Mouse (Mus musculus) kidney, embryonic 14.5 days (tissue): ENCODE data around the gene Ephb2. TPM values are rescaled to one million over a fixed set of nuclear protein-coding genes. Genes with fewer than 3 reads are reported as not detected.

Source experiments
- ATAC-seq: fragments of 200-750 bp; cut with Nextera tagmentation; 2 replicates; pipeline ENCODE4 v1.8.0; 2017; ENCODE audit warnings: moderate number of reproducible peaks, mild to moderate bottlenecking, moderate TSS enrichment, moderate library complexity; ENCODE audit not compliant: low FRiP score, low TSS enrichment
- H3K27ac ChIP-seq: fragments of 300-500 bp; sonication (generic); 2 replicates; pipeline ENCODE4 v1.5.1; 2014; ENCODE audit warnings: low read depth, mild to moderate bottlenecking, low read length, moderate library complexity, mixed read lengths
- H3K27me3 ChIP-seq: fragments of 300-500 bp; sonication (generic); 2 replicates; pipeline ENCODE4 v1.6.1; 2014; ENCODE audit warnings: mild to moderate bottlenecking, low read length; ENCODE audit not compliant: control insufficient read depth, insufficient read depth
- H3K36me3 ChIP-seq: fragments of 300-500 bp; sonication (generic); 2 replicates; pipeline ENCODE4 v1.6.1; 2014; ENCODE audit warnings: low read length, mixed read lengths; ENCODE audit not compliant: control insufficient read depth, insufficient read depth
- H3K4me1 ChIP-seq: fragments of 300-500 bp; sonication (generic); 2 replicates; pipeline ENCODE4 v1.6.1; 2014; ENCODE audit warnings: low read length, mixed read lengths; ENCODE audit not compliant: control insufficient read depth, insufficient read depth
- H3K4me2 ChIP-seq: fragments of 300-500 bp; sonication (generic); replicated peaks from 2 replicates; pipeline ENCODE4 v1.6.1; 2014; ENCODE audit warnings: low read depth, mild to moderate bottlenecking, low read length
- H3K4me3 ChIP-seq: fragments of 300-500 bp; sonication (generic); 2 replicates; pipeline ENCODE4 v1.5.1; 2014; ENCODE audit warnings: mild to moderate bottlenecking, low read length
- H3K9ac ChIP-seq: fragments of 300-500 bp; sonication (generic); 2 replicates; pipeline ENCODE4 v1.6.1; 2014; ENCODE audit warnings: low read depth, mild to moderate bottlenecking, low read length, moderate library complexity
- H3K9me3 ChIP-seq: fragments of 300-500 bp; sonication (generic); 2 replicates; pipeline ENCODE4 v1.6.1; 2016; ENCODE audit warnings: low read length; ENCODE audit not compliant: control insufficient read depth
- WGBS: fragments of 180-500 bp; shearing (Covaris S2); extraction: QIAGEN DNeasy Blood & Tissue Kit; methylation state at CpG from one replicate; pipeline ENCODE4 v1.1.7; 2014; 5-methylcytosine and 5-hydroxymethylcytosine counted together
- polyA plus RNA-seq: library from polyadenylated mRNA; unstranded; fragments of >200 nt; fragmentation: Nextera tagmentation; extraction: Ambion mirVana; gene quantifications from 2 replicates; pipeline ENCODE4 v1.2.1, GENCODE M21; 2014

Gene Ephb2
- polyA plus RNA-seq, 1 experiment from 2014 or later: 9.1 TPM

- peaks cover 51% of the 10 kb centered on the region for H3K4me1 ChIP-seq
- 87% methylated on average over 8 of the region's 8 CpGs for WGBS
Measured at GRCm38 (mm10) chr4:136801463-136801862, 34.3 kb downstream of the Ephb2 start.

GRCm38 (mm10) chr4:136800366-136800765 is 35.4 kb downstream of the Ephb2 start:
- H3K36me3 ChIP-seq: no peaks in the 10 kb centered on the region
- no peaks in the 10 kb centered on the region for H3K9me3 ChIP-seq
- ATAC-seq: no peak
- 30% methylated on average over 14 of the region's 14 CpGs for WGBS
- no peak overlapping the region for H3K9ac ChIP-seq
- H3K4me1 ChIP-seq: peaks cover 45% of the 10 kb centered on the region
- H3K27me3 ChIP-seq: no peaks in the 10 kb centered on the region
- H3K4me2 ChIP-seq: no peak overlapping the region
- no peak overlapping the region for H3K4me3 ChIP-seq
- no peak overlapping the region for H3K27ac ChIP-seq

More at GRCm38 (mm10) chr4:136801463-136801862, 34.3 kb downstream of the Ephb2 start:
- H3K4me3 ChIP-seq: no peak overlapping the region
- H3K27me3 ChIP-seq: no peaks in the 10 kb centered on the region
- no peaks in the 10 kb centered on the region for H3K9me3 ChIP-seq
- H3K36me3 ChIP-seq: no peaks in the 10 kb centered on the region
- H3K4me2 ChIP-seq: no peak overlapping the region
- no peak overlapping the region for H3K27ac ChIP-seq
- ATAC-seq: no peak
- no peak overlapping the region for H3K9ac ChIP-seq

- Histone ChIP-seq H3K4me1 (peaks cover 44% of the 10 kb centered on the region), H3K36me3 (no peaks in the 10 kb centered on the region), H3K27ac (no peak overlapping the region), H3K4me2 (no peak overlapping the region), H3K9me3 (no peaks in the 10 kb centered on the region), H3K4me3 (no peak overlapping the region), H3K27me3 (no peaks in the 10 kb centered on the region), H3K9ac (no peak overlapping the region)
- peak; percentile 13; the same call in 1 of the 2 replicates for ATAC-seq
- WGBS: 32% methylated on average over 23 of the region's 23 CpGs
Measured at GRCm38 (mm10) chr4:136797677-136798569, 37.9 kb downstream of the Ephb2 start.

- Histone ChIP-seq H3K4me1 (peaks cover 20% of the 10 kb centered on the region), H3K36me3 (no peaks in the 10 kb centered on the region), H3K4me2 (no peak overlapping the region), H3K27me3 (0 out of 2 replicates have a peak, but pooled peaks cover 2% of the 10 kb centered on the region), H3K27ac (no peak overlapping the region), H3K9ac (no peak overlapping the region), H3K4me3 (no peak overlapping the region), H3K9me3 (no peaks in the 10 kb centered on the region)
- no peak for ATAC-seq
- WGBS: 77% methylated on average over 11 of the region's 11 CpGs
Measured at GRCm38 (mm10) chr4:136793320-136793719, 42.5 kb downstream of the Ephb2 start.

- no peak overlapping the region for H3K9ac ChIP-seq
- no peaks in the 10 kb centered on the region for H3K9me3 ChIP-seq
- H3K27me3 ChIP-seq: 0 out of 2 replicates have a peak, but pooled peaks cover 2% of the 10 kb centered on the region
- no peak for ATAC-seq
- H3K36me3 ChIP-seq: no peaks in the 10 kb centered on the region
- 43% methylated on average over 6 of the region's 6 CpGs for WGBS
- H3K4me2 ChIP-seq: no peak overlapping the region
- H3K4me3 ChIP-seq: no peak overlapping the region
- no peak overlapping the region for H3K27ac ChIP-seq
- peaks cover 7% of the 10 kb centered on the region; the same call in 1 of the 2 replicates for H3K4me1 ChIP-seq
Measured at GRCm38 (mm10) chr4:136789821-136790220, 46.0 kb downstream of the Ephb2 start.

- Histone ChIP-seq H3K36me3 (no peaks in the 10 kb centered on the region), H3K4me2 (no peak overlapping the region), H3K9me3 (no peaks in the 10 kb centered on the region), H3K4me1 (peaks cover 22% of the 10 kb centered on the region), H3K27ac (no peak overlapping the region), H3K27me3 (0 out of 2 replicates have a peak, but pooled peaks cover 2% of the 10 kb centered on the region), H3K9ac (no peak overlapping the region), H3K4me3 (no peak overlapping the region)
- WGBS: 56% methylated on average over 4 of the region's 4 CpGs
- ATAC-seq: no peak
Measured at GRCm38 (mm10) chr4:136787357-136787756, 48.4 kb downstream of the Ephb2 start.

- H3K9me3 ChIP-seq: no peaks in the 10 kb centered on the region
- no peak overlapping the region for H3K27ac ChIP-seq
- no peak for ATAC-seq
Measured at GRCm38 (mm10) chr4:136786453-136787276, 49.1 kb downstream of the Ephb2 start.

GRCm38 (mm10) chr4:136783552-136784150 is 52.1 kb downstream of the Ephb2 start:
- Histone ChIP-seq H3K27me3 (no peaks in the 10 kb centered on the region), H3K36me3 (no peaks in the 10 kb centered on the region), H3K27ac (peak overlapping the region; percentile 78), H3K9ac (no peak overlapping the region), H3K4me1 (peaks cover 47% of the 10 kb centered on the region), H3K9me3 (no peaks in the 10 kb centered on the region), H3K4me2 (no peak overlapping the region), H3K4me3 (no peak overlapping the region)
- 11% methylated on average over 22 of the region's 22 CpGs for WGBS
- ATAC-seq: peak; percentile 90

More at GRCm38 (mm10) chr4:136786453-136787276, 49.1 kb downstream of the Ephb2 start:
- Histone ChIP-seq H3K4me1 (peaks cover 24% of the 10 kb centered on the region), H3K4me3 (no peak overlapping the region), H3K27me3 (0 out of 2 replicates have a peak, but pooled peaks cover 2% of the 10 kb centered on the region), H3K36me3 (no peaks in the 10 kb centered on the region), H3K9ac (no peak overlapping the region), H3K4me2 (no peak overlapping the region)
- 37% methylated on average over 26 of the region's 26 CpGs for WGBS
